Mouse (Mus musculus): ENCODE data around the gene E4f1. TPM values are rescaled to one million over a fixed set of nuclear protein-coding genes. Genes with fewer than 3 reads are reported as not detected.
"Not testable (repeated sequence)": the region's sequence is repeated elsewhere in the genome, so short reads cannot be mapped to it uniquely, and the experiment has no call there.

E4f1 gene
- total RNA-seq, 2 experiments from 2014 or later, result 9.8 to 10.1 TPM

DNA sequence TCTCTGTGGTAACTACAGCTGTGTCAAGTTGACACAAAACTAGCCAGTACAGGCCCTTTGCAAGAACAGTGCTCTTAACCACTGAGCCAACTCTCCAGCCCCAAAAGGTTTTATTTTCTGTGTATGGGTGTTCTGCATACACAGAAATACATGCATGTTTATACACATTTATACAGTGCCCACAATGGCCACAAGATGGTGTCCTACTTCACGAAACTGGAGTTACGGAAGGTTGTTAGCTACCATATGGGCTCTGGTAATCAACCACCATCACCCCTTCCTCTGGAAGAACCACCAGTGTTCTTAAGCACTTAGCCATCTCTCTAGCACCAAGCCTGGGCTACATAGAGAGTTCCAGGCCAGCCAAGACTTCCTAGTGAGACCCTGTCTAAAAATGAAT, 8.5 kb downstream of the E4f1 start:
- no peak for DNase-seq

DNA sequence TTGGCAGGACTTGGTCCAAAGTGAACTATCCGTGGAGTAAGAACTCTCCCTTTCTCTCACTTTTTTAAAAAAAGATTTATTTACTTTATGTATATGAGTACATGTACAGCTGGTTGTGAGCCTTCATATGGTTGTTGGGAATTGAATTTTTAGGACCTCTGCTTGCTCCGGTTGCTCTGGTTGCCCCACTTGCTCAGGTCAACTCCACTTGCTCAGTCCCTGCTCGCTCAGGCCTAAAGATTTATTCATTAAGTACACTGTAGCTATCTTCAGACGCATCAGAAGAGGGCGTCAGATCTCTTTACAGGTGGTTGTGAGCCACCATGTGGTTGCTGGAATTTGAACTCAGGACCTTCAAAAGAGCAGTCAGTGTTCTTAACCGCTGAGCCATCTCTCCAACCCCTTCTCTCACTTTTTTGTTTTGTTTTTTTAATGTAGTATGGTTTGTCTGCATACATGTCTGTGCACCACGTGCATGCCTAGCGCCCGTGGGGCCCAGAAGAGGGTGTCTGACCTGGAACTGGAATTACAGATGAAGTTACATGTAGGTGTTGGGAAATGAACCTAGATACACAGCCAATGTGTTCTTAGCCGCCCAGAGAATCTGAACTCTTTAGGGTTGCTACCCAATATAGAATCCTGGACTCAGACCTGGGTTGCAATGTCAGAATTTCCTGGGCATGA, 14.4 kb downstream of the E4f1 start:
- DNase-seq, result peak in 1 of 2 experiments; percentile 39

DNA sequence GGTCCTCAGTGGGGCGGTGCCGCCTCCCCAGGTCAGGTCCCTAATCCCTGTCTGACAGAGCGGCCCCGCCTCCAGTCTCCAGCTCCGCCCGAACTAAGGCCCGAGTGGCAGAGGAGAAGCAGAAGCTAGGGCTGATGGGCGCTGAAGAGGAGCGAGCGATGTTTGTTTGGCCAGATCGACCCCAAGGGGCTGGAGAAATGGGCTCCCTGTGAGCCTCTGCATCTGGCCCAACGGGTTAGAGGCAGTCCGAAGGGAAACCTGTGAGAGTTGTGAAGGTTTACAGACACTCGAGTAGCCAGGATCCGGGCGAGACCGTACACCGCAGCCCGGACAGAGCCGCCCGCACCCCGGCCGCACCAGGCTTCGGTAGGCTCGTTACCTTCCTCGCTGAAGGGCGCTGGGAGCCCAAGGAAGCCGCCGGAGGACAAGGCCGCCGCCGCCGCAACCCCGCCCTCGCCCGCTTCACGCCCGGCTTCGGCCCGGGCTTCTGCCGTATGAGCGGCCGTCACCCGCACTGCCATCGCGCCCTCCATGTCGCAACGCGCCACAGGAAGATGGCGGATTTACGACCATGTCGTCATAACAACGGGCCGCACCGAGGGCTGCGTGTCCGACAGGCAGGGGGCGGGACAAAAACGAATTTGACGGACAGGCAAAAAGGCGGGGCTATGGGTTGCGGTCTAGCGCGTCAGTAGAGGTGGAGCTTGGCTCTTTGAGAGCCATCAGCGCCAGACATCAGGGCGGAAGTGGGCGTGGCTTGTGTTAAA, 15.2 kb downstream of the E4f1 start:
- peak; percentile 100 for DNase-seq

DNA sequence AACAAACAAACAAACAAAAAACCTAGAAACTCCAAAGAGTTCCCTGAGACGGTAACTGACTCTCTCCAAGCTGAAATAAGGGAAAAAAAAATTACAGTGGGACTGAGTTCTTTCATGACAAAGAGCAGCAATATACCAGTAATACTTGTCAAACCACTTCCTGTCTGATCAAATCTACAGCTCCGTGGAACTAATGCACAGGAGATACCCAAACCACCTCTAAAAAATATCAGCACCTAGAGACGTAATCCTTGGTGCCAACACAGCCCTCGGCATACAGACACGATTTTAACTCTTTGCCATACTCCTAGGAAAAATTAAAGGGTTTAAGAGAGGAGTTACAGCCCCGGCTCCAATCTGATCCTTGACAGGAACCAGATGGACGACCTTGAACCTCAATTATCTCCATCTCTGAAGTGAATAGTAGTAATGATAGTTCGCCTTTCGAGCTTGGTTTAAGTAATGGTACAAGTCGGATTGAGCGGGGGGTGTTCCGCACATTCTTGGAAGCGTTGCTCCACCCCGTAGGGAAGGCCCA, 15.8 kb downstream of the E4f1 start:
- no peak for DNase-seq

DNA sequence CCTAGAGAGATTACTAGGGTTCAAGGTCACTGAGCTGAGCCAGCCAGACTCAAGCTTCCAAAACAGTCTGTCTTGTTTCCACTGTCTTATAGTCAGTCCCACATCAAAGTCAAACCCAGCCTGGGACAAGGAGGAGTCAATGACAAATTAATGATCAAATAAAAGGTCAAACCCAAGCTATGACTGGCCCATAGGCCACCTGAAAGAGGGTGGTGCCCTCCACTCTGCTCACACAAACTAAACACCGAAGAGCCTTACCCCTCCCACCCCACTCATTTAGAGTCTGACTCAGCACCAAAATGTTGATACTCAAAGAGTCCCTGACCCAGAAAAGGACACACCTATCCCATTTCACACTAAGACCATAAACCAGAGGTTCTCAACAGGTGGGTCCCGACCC, 16.7 kb downstream of the E4f1 start:
- no peak for DNase-seq

DNA sequence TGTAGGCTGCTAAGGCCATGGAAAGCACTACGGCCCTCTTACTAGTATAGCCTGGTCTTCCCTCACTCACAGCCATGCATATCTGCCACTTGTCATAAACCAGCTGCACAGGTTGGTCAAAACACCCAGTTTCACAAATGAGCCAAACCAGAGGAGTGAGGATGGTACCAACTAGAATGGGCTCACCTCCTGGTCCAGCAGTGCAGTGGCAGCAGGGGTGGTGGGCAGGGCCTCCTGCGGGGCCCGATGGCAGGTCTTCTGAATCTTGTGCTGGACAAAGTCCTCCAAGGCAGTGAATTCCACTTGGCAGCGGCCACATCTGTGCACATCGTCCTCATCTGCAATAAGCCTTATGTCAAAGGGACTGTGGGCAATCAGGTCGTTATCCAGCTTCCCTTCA, 18.9 kb downstream of the E4f1 start:
- DNase-seq, result no peak

DNA sequence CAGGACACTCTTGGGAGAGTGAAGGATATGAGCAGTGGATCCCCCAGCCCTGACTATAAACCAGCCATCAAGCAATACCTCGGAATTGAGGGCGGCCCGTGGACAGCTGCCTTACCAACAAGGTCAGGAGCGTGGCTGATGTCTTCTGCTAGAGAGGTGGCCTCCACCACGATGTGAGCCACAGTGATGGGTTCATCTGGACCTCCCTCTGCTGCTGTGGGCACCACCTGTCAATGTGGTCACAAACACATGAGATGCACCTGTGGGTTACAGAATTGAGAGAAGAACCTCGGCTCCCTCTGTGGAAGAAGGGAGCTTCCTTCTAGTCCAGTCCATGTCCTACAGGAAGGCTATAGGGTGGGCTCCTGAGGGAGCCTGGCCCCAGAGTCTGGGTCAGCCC, 20.6 kb downstream of the E4f1 start:
- no peak for DNase-seq

DNA sequence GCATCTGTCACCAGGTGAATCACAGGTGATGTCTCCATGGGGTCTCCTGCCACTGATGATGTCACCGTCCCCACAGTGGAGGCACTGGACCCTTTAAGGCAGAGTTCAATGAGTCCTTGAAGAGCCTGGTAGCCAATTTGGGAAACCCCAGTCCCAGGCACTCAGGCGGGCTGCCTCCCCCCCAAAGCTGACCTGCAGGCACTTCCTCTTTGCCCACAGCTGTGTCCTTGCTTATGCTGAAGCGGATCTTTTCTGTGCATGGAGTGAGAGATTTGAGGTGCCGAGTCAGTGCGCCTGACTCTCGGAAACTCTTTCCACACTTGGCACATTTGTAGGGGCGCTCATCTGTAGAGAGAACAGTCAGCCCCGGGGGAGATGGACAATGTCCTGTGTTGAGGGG, 23.5 kb downstream of the E4f1 start:
- DNase-seq, result no peak

DNA sequence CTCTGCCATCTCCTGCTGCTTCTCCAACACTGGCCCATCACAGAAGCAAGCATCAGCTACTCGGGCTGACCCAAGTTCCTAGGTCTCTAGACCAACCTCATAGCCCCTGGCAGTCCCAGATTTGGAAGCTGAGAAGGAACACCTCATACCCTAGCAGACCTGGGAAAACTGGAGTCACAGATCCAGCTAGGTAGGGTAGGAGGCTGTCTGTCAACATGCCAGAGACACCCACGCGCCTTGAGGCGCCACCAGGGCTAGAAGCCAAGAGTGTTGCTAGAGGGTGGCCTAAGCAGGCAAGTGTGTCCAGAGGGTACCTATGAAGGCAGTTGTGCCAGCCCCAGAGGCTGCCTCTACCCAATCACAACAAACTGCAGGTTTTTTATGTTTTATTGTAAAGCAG, 26.7 kb downstream of the E4f1 start:
- no peak for DNase-seq

DNA sequence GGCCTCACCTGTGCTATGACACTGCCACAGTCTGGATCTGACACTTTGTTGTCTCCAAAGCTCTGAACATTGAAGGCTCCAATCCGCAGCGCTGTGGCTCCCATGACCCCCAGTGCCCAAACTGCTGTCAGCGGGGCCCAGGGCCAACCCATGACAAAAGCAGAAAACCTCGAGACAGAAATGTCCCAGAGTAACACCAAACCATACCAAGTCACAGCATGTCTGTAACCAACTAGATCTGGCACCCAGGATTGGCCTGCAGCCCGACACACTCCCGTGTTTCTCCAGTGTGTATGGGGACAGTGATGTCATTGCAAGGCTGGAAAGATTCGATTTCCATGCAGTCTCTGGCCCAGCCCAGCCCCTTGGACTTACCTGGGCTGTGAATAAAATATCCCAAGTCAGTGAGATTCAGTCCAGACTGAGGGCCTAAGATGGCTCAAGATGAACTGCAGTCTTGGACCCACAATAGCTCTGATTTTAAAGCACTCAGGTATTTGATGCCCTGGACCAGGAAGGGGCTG, 27.4 kb downstream of the E4f1 start, which contains the start of gene Dnase1l2:
Dnase1l2 (minus strand) TSS at position 474 of the 524 bp plus-strand sequence.
- no peak for DNase-seq

DNA sequence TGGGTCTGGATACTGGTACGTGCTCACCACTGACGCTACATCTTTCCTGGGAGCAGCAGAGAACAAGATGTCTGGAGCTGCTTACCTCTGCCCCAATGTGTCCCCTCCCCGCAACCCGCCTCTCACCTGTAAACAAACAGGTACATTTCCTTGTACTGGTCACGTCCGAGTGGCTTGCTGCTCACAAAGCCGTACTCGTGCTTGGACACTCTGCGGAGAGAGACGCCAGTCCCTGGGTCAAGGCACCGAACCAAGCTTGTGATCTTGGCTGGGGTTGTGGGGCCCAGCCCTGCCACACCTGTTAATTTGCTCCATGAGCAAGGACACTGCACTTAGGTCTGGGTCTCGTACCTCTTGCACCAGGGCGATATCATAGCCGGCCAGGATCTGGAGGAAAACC, 28.0 kb downstream of the E4f1 start:
- no peak for DNase-seq

DNA sequence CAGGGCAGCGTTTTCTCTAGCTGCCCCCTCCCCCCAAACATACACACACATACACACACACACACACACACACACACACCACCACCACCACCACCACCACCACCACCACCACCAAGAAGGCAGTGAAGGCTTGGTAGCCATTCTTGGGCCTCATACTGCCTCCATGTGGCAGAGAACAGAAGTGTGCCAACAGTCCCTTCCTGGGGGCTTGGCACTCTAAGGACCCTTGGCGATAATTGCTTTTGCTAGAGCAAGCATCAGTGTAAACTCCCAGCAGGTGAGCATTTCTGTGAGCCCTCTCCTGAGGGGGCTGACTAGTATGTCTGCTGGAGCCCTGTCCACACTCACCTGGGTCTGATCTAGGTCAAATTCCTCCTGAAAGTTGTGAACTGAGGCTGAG, 29.0 kb downstream of the E4f1 start:
- DNase-seq, result no peak

DNA sequence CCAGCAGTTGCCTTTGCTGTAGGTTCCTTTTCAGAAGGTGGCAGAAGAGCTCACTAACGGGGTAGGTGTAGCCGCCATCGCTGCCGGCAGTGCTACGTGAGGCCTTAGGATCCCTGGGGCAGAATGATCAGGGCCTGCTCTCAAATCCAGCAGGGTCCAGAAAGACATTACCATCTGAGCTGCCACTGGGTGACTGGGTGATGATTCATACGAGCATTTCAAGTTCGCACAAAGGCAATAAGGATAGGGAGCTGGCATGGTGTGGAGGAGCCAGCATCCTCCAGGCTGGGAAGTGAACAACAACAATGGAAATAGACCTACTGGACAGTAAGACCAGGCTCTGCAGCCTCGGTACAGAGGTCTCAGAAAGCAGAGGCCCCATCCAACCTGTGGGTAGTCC, 29.7 kb downstream of the E4f1 start:
- DNase-seq, result no peak

DNA sequence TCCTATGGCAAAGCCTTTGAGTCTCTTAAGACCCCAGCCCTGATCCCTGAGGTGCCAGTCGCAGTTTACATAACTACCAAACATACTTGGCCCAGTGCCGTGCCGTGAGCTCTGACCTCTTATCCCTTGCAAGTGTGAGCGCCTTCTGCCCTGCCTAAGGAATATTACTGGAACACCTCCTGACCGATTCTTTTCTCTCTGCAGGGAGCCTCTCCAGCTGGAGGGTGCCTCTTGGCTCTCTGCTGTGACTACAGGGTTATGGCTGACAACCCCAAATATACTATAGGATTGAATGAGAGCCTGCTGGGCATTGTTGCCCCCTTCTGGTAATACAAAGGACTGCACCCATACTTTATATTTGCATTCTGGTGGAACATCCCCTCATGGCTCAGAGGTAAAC, 33.1 kb downstream of the E4f1 start:
- peak in 1 of 2 experiments; percentile 49 for DNase-seq

DNA sequence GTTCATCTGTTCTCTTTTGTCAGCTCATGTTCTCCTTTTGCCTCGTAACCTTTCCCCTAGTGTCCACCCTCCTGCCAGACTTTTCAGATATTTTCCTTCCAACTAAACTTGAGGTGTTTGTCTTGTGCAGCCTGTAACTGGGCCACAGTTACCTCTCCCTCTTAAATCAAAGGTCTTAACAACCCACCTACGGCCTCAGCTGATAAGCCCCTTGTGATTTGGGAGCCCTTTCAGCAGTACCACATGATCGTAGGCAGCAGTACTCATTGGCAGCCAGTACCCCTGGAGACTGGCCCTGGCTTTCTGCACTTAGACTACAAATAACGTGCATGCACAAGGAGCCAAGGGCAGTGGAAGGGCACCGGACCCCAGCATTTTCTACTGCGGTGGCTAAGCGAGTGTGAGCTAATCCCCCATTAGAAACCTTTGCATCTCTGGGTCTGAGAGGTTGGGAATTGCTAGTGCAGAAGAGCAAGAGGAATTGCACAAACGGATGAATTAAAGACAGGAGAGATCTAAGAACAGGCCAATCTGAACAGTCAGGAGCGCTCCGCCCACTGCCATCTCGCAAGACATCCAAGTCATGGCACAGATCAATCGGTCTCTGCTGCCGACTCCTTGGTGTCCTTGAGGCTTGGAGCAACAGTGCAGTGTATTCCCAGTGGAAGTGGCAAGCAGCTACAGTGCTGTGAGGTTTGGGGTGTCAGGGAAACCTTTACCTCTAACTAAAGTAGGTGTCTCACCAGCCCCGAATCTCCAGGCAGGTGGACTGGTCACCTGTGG, 40.7 kb downstream of the E4f1 start:
- peak; percentile 70 to 81 for DNase-seq

DNA sequence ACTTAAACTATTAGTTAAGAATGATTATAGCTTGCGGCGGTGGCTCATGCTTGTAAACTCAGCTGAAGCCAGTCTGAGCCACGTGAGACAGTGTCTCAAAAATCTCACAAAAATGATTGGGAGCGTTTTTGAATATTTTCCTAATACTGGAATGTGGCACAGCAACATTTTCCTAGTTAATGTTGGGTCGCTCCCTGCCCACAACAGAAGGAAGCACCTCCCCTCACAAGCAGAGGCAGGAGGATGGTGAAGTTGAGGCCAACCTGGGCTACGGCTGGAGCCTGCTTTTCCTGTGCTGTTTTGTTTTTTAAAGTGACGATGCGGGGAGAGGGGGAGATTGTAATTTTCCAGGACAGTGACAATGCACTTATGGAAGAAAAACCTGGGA, 42.9 kb downstream of the E4f1 start:
- peak in 1 of 2 experiments; percentile 46 for DNase-seq

DNA sequence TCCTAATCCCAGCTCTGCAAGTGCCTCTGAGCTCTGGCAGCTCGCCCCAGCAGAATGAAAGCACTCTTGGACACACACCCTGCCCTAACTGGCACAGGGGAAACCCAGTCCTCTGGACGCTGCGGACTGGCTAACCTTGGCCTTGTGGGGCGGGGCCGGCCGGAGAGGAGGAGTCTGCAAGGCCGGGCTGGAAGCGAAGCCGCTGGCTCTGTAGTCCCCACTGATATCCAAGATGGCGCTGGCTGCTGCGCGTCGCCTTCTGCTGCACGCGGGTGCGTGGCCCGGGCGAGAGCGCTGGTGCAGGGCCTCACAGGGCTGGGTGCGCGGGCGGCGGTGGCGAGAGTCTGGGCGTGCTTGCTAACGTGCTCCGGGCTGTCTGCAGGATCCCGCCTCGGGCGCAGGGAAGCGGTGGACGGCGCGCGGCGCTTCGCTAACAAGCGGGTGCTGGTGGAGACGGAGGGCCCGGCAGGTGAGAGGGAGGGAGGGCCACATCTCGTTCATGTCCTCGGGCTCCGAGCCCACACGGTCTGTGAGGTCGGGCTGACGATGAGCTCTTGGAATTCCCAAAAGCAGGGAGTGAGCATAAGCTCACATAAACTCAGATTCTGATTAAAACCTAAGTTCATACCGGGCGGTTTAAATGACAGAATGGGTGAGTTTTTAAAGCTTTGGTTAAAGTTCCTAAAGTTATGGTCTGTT, 43.5 kb downstream of the E4f1 start, which contains the start of gene Eci1:
Eci1 (plus strand) TSS at position 171 of the 699 bp plus-strand sequence.
- peak; percentile 96 to 98 for DNase-seq

DNA sequence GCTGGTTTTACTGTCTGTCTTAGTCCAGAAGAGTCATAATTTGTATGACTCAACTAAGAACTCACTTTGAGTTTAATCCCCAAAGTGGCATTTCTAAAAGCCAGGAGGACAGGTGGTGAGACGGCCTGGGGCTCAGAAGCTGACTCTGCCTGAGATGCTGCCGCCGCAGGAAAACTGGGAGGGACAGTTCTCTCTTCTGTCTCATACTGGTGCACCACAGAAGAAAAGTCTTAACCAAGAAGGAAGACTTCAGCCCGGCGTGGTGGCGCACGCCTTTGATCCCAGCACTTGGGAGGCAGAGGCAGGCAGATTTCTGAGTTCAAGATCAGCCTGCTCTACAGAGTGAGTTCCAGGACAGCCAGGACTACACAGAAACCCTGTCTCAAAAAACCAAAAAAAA, 44.2 kb downstream of the E4f1 start:
- DNase-seq, result no peak

DNA sequence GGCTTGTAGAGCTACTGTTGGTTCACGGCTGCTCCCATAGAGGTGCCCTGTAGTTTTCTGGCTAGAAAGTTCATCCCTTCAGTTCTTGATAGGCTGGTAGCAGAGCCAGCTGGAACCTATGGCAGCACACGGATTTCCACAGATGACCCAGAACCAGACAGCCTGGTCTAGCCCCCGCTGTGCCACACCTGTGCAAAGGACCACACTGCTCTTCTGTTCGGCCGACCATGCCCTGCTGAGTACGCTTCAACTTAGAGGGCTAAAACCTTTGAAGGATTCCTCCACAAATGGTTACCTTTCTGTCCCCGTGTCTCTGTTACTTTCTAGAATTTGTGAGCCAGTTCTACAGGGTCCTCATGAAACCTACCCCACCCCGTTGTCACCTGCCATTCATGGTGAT, 44.8 kb downstream of the E4f1 start:
- DNase-seq, result not testable (repeated sequence)

DNA sequence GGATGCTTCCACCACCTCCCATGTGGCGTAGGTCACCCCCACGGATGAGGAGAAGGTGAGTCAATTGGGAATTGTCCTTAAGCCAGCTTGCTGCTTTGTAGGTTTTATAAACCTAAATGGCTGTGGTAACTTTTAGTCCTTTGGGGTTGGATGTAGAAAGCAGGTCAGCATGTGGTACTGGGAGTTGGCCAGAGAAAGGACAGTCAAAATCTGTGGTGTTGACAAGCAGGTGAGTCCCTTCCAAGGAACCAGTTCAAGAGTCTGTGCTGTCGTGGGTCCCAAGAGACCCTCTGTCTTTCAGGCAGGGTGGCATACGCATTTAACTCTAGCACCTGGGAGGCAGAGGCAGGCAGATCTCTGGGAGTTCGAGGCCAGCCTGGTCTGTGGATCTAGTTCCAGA, 45.6 kb downstream of the E4f1 start:
- no peak for DNase-seq

DNA sequence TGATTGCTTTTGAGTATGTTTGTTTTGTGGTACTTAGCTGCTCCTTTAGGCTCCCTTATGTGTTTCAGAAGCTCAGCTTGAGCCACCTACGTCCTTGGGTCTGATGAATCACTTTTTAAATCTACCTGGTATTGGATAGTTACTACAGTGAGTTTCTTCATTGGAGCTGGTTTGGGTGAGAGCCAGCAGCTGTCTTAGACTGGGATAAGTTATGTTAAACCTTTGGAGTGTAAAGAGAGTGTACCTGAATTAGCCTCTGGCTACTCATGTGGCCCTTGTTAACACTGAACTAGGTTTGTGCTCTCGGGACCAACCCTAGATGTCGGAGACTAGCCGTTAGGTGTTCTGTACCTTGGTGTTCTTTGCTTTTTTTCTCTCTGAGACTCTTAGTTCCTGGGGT, 47.0 kb downstream of the E4f1 start:
- DNase-seq, result no peak
